Mouse (Mus musculus) layer of hippocampus, adult 8-10 months (tissue): ENCODE measurements at regions not wholly inside any gene's neighbourhood (a gene's known extent, or its start where the extent isn't known, plus 50 kb on each side); places are given as distances from the start of the nearest gene placed in this dataset.

Experiments used
- DNase-seq, 2 experiments: peaks; one replicate each; pipeline ENCODE4 v3.0.0; 2022; ENCODE audit warnings: low spot score in 2 of 2

DNA sequence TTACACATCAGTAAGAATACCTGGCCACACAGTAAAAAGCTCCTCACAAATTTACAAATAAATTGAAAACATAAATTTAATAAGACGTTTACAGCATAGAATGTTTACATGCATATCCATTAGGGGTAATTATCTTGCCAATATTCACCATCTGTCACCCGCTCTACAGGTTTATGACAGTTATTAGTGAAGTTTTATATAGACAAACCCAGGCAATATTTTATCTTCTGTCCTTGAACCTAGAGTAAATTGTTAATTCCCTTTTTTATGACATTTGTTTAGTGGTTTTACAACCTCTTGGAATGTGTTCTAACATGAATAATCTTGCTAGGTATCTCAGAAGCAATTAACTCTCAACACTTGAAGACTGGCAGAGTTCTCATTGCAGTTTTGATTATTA, 6458.7 kb downstream of the 9330182O14Rik start:
- DNase-seq, result no peak

DNA sequence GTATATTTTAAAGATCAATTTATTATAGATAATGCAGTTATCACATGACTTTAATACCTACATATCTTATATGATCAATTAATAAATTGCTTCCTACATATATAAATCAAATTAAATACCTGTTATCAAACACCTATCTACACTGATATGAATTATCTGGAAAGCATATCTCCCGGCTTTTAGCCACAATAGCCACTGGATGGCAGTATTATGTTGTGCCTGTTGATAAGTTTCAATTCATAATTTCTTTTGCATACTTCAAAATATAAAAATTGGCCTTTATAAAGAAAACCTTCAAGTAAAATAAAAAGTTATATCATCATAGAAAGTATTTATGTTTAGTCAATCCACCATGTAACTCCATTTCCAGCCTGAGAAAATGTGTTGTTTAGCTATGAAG, 6464.2 kb downstream of the 9330182O14Rik start:
- DNase-seq, result peak in 1 of 2 experiments; percentile 7

DNA sequence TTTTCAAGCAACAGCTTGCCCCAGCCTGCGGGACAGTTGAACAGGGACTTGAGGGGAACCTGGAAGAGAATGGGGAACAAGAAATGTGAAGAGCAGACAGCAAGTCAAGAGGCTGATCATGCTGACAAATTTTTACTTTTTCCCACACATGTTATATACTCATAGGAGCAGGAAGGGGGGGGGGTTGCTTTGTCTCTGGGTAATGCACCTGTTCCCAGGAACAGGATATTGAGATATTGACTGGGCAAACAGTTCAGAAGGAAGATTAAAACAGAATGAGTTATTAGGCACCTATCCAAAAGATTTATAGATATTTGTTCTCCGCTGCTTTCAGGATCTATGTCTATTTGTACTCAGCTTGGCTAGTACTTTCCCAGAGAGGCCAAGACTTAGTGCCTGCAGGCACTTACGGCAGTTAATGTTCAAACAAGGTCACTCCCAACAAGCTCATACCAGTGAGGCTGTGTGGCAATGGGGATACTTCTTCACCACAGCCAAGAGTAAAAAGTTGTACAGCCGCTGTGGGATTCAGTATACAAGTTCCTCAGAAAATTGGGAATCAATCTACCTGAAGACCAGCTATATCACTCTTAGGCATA, 6489.4 kb downstream of the 9330182O14Rik start:
- DNase-seq, result no peak

DNA sequence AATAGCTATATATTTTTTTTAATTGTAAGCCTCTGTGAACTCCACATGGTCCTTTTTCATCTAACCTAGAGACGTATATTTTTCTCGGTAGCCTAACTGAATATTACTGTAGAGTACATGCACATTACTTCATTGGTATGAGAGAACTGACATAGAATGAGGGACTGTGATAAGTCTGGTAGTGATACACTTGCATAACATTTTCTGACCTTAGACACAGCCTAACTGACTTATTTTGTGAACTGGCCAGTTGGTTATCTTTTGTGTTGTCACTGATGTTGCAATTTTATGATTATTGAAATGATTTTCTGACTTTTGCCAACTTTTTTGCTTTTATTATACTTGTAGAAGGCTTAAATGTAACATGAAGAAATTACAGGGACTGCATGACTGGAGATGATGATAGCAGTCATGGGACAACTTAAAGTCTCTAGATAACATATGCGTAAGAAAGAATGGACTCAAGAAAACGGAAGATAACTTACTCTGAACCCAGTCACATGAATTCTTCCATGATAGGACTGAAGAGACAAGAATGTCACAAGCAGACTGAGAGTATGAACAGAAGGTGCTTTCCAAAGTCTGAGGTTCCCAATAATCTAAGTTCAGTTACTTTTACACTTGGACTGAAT, 6491.0 kb downstream of the 9330182O14Rik start:
- DNase-seq, result no peak
